Mouse (Mus musculus): ENCODE measurements around the gene Defb43.

Defb43 gene

DNA sequence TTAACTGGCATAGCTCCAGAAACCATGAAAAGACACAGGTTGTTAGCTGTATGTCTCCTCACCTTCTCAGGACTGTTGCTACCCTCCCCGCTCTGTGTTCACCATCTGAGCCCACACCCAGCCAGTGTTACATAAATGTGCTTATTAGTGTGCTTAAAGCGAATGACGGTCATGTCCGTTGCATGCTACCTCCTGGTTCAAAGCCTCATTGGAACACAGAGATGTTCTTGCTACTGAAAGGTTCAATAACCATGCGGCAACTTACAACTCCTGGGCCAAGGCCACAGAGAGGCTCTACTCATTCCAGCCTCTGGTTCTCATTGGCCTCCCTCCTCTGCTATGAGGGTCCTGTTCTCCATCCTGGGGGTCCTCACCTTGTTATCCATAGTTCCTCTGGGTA lies at the start of gene Defb43:
Gene Defb43, plus strand, starts transcription at position 301 of the 400 bp plus-strand sequence.
- DNase-seq = no peak

- no peak for DNase-seq
These were observed 47.9 kb upstream of the Defb43 start for GRCm38 (mm10) chr14:62963632-62964031.

GRCm38 (mm10) chr14:62965342-62965741 lies 46.2 kb upstream of the Defb43 start:
- no peak for DNase-seq

- DNase-seq = peak; percentile 81
These were observed 45.6 kb upstream of the Defb43 start for GRCm38 (mm10) chr14:62965811-62966520.

GRCm38 (mm10) chr14:62975046-62975445 lies 36.5 kb upstream of the Defb43 start:
- DNase-seq = peak; percentile 85

- DNase-seq = no peak
These were observed 31.8 kb upstream of the Defb43 start for GRCm38 (mm10) chr14:62979815-62980214.

DNA sequence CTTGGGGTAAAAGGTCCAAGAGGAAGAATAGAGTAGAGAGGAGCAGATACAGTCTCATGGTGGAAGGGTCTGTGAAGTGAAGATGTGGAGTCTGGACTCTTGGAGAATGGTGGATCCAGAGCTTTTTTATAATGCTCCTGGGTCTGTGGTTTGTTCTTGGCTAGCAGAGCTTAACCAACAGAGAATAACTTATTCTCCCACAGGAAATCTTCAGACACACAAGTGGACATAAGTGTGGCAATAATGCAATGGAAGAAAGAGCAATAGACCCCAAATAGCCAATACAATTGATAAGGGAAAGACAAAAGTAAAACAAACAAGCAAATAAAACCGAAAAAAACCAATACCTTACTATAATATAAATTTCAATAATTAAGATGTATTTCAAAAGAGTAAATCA lies 27.2 kb upstream of the Defb43 start, which contains the start of gene Defb48:
Gene Defb48, minus strand, starts transcription at position 101 of the 400 bp plus-strand sequence.
- DNase-seq = peak; percentile 4

DNA sequence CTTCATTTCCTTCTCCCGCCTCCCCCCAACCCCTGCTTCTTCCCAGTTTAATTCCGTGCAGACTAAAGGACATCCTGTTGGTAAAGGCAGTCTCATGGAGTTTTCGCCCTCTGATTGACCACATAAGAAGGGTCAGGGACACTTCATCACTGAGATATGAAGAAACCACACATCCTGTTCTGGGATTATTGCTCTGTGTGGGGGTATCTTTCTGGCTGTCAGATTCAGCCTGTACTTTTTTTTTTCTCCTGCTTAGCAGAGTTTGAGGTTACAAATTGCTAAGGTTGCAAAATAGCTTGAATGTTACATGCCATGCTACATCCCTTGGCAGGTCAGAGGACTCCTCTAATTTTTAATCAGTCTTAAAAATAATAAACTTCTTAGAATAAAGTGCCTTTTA lies 20.3 kb upstream of the Defb43 start:
- DNase-seq = peak; percentile 13

- DNase-seq = peak; percentile 50
These were observed 19.6 kb upstream of the Defb43 start for GRCm38 (mm10) chr14:62991849-62992510.

- DNase-seq = no peak
These were observed 13.8 kb upstream of the Defb43 start, which contains the start of gene Defb47 for GRCm38 (mm10) chr14:62997777-62998176. Gene Defb47, plus strand, starts transcription at chr14:62998077.

- no peak for DNase-seq
These were observed 12.6 kb upstream of the Defb43 start for GRCm38 (mm10) chr14:62998977-62999376.

DNA sequence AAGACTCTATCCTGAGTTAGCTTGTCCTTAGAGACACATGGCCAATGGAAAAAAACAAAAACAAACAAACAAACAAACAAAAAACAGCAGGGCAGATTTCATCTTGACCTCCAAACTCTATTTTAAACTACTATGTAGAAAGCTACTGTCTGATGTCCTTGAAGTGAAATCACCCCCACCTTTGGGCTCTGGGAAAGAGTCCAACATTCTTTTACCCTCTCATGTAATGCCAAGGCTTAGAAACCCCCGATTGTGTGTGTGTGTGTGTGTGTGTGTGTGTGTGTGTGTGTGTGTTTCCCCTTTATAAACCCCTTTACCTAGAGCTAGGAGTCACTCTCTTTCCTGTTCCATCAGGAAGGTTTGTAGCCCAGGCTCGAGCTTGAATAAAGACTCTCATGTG lies 9.0 kb upstream of the Defb43 start:
- DNase-seq = no peak

DNA sequence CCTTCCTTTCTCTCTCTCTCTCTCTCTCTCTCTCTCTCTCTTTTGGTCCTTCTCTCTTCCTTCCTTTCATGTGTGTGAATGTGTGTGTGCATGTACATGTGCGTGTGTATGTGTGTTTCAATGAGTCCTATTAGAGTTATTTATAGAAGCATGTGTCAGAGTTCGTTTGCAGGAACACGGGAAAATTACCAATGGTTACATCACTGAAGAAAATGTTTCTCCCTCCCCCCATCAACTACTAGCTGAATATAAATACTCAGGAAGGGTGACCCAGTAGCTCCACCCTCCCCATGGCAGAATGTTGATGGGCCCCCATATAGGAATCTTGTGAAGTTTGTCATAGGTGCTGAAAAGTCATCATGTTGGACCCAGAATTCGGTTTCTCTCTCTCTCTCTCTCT lies 1.5 kb downstream of the Defb43 start:
- no peak for DNase-seq

- DNase-seq = no peak
These were observed 3.1 kb downstream of the Defb43 start for GRCm38 (mm10) chr14:63014667-63015066.

GRCm38 (mm10) chr14:63020524-63021156 lies 9.1 kb downstream of the Defb43 start:
- DNase-seq = no peak

- DNase-seq = no peak
These were observed 35.1 kb downstream of the Defb43 start, which contains the start of gene Defb42 for GRCm38 (mm10) chr14:63046691-63047090. Gene Defb42, plus strand, starts transcription at chr14:63046991.

GRCm38 (mm10) chr14:63049910-63050370 lies 38.4 kb downstream of the Defb43 start, which contains the start of gene Defb30:
Gene Defb30, minus strand, starts transcription at chr14:63049960.
- no peak for DNase-seq

- peak; percentile 95 for DNase-seq
These were observed 39.2 kb downstream of the Defb43 start for GRCm38 (mm10) chr14:63050769-63051168.

DNA sequence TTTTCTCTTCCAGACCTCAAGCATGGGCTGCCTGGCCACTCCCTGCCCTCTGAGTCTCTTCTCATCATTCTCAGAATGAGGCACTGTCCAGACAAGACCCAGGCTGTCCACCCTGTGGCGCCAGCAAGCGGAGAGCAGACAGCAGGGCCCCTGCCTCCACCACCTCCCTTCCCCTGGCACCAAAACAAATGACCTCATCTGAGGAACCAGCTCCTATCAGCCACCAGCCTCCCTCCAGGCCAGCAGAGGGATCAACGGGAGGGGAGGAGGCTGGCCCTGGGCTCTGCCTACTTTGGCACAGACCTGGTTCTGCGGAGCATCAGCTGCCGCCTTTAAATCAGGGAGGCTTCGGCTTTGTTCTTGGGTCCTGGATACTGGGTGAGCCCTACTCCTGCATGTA lies 43.2 kb downstream of the Defb43 start:
- DNase-seq = peak; percentile 98

DNA sequence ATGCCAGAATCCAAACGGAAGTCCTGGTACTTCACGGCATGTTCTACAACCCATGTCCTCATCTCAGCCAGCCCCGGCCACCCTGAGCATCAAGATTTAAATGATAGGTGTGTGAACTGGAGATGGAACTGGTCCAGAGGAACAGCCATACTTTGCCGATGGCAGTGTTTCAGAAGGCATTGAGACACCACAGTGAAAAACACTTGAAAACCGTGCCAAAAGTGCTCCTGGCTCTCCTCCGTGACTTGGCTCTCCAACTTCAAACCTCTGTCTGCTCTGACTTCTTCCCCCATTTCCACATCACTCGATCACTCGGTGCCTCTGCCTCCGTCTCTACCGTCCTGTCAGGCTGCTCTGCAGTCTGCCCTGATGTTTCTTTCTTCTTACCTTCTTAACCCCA lies 48.8 kb downstream of the Defb43 start:
- no peak for DNase-seq

GRCm38 (mm10) chr14:63062184-63062583 lies 50.6 kb downstream of the Defb43 start:
- peak; percentile 93 for DNase-seq

DNA sequence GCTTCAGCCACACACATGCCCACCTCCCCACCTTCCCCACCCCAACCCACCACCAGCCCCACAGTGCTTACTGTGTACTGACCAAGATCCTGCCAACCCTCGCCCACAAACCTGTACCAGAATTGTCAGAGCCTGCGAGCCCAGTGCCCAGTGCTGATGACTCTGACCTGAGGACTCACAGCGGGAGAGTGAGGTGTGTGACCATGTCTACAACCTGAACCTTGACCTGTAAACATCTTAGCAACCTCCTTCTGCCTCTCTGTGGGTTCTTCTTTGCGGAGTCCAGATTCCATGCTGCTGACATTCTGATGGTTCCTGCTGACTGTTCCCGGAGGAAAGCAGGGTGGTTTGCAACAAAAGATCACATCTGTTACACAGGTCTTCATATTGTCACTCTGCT lies 53.8 kb downstream of the Defb43 start:
- no peak for DNase-seq

DNA sequence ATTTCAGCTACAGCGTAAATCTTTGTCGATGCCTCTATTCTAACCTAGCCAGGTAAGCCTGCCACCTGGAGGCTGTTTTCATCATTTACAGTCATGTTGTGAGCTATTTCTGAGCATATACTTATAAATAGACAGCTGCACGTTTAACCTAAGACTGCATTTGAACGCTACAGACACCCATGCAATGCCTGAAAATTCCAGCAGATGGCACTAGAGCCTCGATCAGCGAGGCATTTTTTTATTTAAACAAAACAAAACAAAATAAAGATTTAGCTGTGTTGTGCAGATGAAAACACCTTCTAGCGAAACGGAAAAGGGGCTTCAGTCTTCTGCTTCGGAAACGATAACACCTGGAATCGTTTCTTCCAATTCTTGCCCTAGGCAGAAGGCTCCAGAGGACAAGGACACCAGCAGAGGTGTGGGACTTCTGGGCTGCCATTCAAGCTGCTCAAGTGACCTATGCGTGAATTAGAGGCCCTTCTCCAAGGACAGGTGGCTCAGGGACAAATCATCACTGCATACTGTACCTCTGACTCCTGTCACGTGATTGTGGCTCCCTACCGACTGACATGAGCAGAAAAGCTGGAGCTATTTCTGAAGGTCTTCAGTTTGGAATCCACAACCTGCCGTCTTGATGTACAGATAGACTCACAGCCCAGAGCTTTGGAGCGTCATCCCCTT lies 55.2 kb downstream of the Defb43 start:
- peak; percentile 97 for DNase-seq

Data from heart, adult 11 months (tissue).